Mouse (Mus musculus): ENCODE measurements around the gene Itpripl2.

GRCm38 (mm10) chr7:118472886-118473285 is 18.9 kb downstream of the Itpripl2 start:
- TF ChIP-seq CTCF (IDR thresholded peaks at IDR 0.05; ENCODE audit: control insufficient read depth, insufficient read depth, insufficient replicate concordance, low read depth, low read length): no peak
- no peak for TF ChIP-seq POLR2A (IDR thresholded peaks at IDR 0.05; ENCODE audit: control insufficient read depth, low read depth, low read length)
